Mouse (Mus musculus) heart, adult 2 months (tissue): Measurements from ENCODE around the gene Dlx3.

Source experiments
- CTCF ChIP-seq: fragments of 200-600 bp; IDR thresholded peaks from 2 replicates; pipeline ENCODE4 v1.8.1; 2022; ENCODE audit warnings: antibody characterized with exemption, mild to moderate bottlenecking, moderate library complexity
- POLR2A ChIP-seq: fragments of 200-500 bp; IDR thresholded peaks from 2 replicates; pipeline ENCODE4 v1.6.1; 2011; ENCODE audit warnings: mild to moderate bottlenecking, low read depth, low read length, control low read depth; ENCODE audit not compliant: insufficient read depth

DNA sequence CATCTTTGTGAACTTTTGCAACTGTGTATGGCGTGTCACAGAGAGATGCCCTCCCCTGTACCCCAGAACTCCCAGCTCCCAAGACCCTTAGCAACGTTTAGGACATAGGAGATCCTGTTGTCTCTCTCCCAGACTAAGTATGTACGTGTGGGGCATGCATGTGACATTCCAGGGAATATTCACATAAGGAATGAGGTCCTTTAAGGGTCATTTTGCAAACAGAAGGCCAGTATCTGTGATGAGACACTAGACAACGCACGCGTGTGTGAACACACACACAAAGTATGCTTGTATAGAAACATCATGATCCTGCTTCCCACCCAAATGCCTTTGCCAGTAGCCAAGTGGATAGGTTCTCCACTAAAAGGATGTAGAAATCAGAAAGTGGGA is 2.2 kb downstream of the Dlx3 start:
- no peak for TF ChIP-seq CTCF
- TF ChIP-seq POLR2A, result no peak
